ENCODE assay signal across 8 mouse cellular contexts in genomic region chr2:130629839-130630203, GRCm38 (mm10). TPM values are rescaled to one million over a fixed set of nuclear protein-coding genes. Genes with fewer than 3 reads are reported as not detected.
DNase-seq lines count a peak whose midpoint lies in the region; ATAC-seq and TF ChIP-seq lines count a peak whose summit lies in the region.

Fastkd5 (minus strand) TSS chr2:130630027.
Ubox5 (minus strand) TSS chr2:130630038.

- H3K4me3 ChIP-seq in E14TG2a.4 (replicated peaks; ENCODE audit: low read length) = peak within 1 kb of the TSS; percentile 98
- peak within 1 kb of the TSS; percentile 97 for H3K4me3 ChIP-seq in forebrain, embryonic 13.5 days
- peak within 1 kb of the TSS; percentile 80 for H3K4me3 ChIP-seq in neural tube, embryonic 15.5 days (replicated peaks)

- peak; percentile 95 to 97 for DNase-seq in heart, postnatal 10 days
- peak; percentile 73 for DNase-seq in large intestine, adult 2 months (ENCODE audit: low read depth, low spot score)
- DNase-seq in lung, adult 18-20 months = peak; percentile 91
- DNase-seq in testis, postnatal 14 days (ENCODE audit: low spot score) = peak; percentile 90

- TF ChIP-seq CTCF in E14TG2a.4 (conservative IDR thresholded peaks at IDR 0.05; ENCODE audit: low read length) = no peak

- peak; percentile 68 for ATAC-seq in cerebellum, adult (ENCODE audit: insufficient number of reproducible peaks, low FRiP score, low TSS enrichment)
- peak; percentile 92 for ATAC-seq in forebrain, embryonic 13.5 days
- peak; percentile 83 for ATAC-seq in neural tube, embryonic 15.5 days (ENCODE audit: low FRiP score)

- H3K27ac ChIP-seq in forebrain, embryonic 13.5 days = peak within 1 kb of the TSS; percentile 61; the same call in 1 of the 2 replicates
- peak within 1 kb of the TSS; percentile 80 for H3K27ac ChIP-seq in neural tube, embryonic 15.5 days (replicated peaks)

- 1% methylated on average over 25 of the region's 25 CpGs for WGBS in forebrain, embryonic 13.5 days
- WGBS in large intestine, adult 2 months = under 1% methylated on average over 25 of the region's 25 CpGs
- under 1% methylated on average over 25 of the region's 25 CpGs for WGBS in neural tube, embryonic 15.5 days

- peaks cover 35% of the 10 kb centered on the region for H3K36me3 ChIP-seq in E14TG2a.4 (ENCODE audit: insufficient read depth, low read length)
- H3K36me3 ChIP-seq in forebrain, embryonic 13.5 days (ENCODE audit: poor library complexity, severe bottlenecking) = peaks cover 31% of the 10 kb centered on the region
- peaks cover 26% of the 10 kb centered on the region for H3K36me3 ChIP-seq in neural tube, embryonic 15.5 days

- intact Hi-C loops in heart, postnatal 10 days (cut with DNase I) = no loop called here

- peak within 1 kb of the TSS; percentile 95 for H3K9ac ChIP-seq in forebrain, embryonic 13.5 days
- H3K9ac ChIP-seq in neural tube, embryonic 15.5 days (replicated peaks) = peak within 1 kb of the TSS; percentile 81

- H3K27me3 ChIP-seq in E14TG2a.4 (ENCODE audit: insufficient read depth, low read length) = peaks cover 13% of the 10 kb centered on the region
- peaks cover 16% of the 10 kb centered on the region for H3K27me3 ChIP-seq in forebrain, embryonic 13.5 days
- peaks cover 14% of the 10 kb centered on the region for H3K27me3 ChIP-seq in neural tube, embryonic 15.5 days (replicated peaks)

- peaks cover 81% of the 10 kb centered on the region for H3K4me1 ChIP-seq in E14TG2a.4 (replicated peaks; ENCODE audit: low read depth, low read length)
- H3K4me1 ChIP-seq in forebrain, embryonic 13.5 days = peaks cover 37% of the 10 kb centered on the region
- peaks cover 22% of the 10 kb centered on the region for H3K4me1 ChIP-seq in neural tube, embryonic 15.5 days

- H3K4me2 ChIP-seq in forebrain, embryonic 13.5 days = peak within 1 kb of the TSS; percentile 85
- H3K4me2 ChIP-seq in neural tube, embryonic 15.5 days = peak within 1 kb of the TSS; percentile 91

- no peaks in the 10 kb centered on the region for H3K9me3 ChIP-seq in E14TG2a.4 (ENCODE audit: low read length)
- no peaks in the 10 kb centered on the region for H3K9me3 ChIP-seq in forebrain, embryonic 13.5 days (replicated peaks)
- no peaks in the 10 kb centered on the region for H3K9me3 ChIP-seq in neural tube, embryonic 15.5 days (replicated peaks)

RNA-seq across cellular contexts. Expression of gene Fastkd5, which starts in this region (rescaled TPM):
- polyA plus RNA-seq in forebrain, embryonic 13.5 days (2015; fragmentation: Nextera tagmentation; extraction: Ambion mirVana) = 14.7 and 14.8 TPM in 2 replicates
- 1 to 10 TPM; 8.8 to 9.5 TPM for total RNA-seq in heart, postnatal 10 days (2021)
- polyA plus RNA-seq in large intestine, adult 2 months (2012; rRNA removed) = 2.6 and 2.9 TPM in 2 replicates
- 9.5 and 10.8 TPM in 2 replicates for polyA plus RNA-seq in neural tube, embryonic 15.5 days (2015; fragmentation: Nextera tagmentation; extraction: Ambion mirVana)

RNA-seq across cellular contexts. Expression of gene Ubox5, which starts in this region (rescaled TPM):
- 13.0 and 15.5 TPM in 2 replicates for polyA plus RNA-seq in forebrain, embryonic 13.5 days (2015; fragmentation: Nextera tagmentation; extraction: Ambion mirVana)
- 1 to 10 TPM; 6.2 to 6.4 TPM for total RNA-seq in heart, postnatal 10 days (2021)
- 5.9 and 6.7 TPM in 2 replicates for polyA plus RNA-seq in large intestine, adult 2 months (2012; rRNA removed)
- polyA plus RNA-seq in neural tube, embryonic 15.5 days (2015; fragmentation: Nextera tagmentation; extraction: Ambion mirVana) = 10.0 and 11.3 TPM in 2 replicates

Comparison
In these comparisons a context has a peak if more than half of its experiments do, and no peak if none do; other contexts are left out.
1. Peak in every context shown above with its lines: DNase-seq, ATAC-seq, H3K4me3 ChIP-seq and H3K27ac ChIP-seq.